Mouse (Mus musculus) midbrain, embryonic 11.5 days (tissue): ENCODE measurements around the gene Nudt16. TPM values are rescaled to one million over a fixed set of nuclear protein-coding genes. Genes with fewer than 3 reads are reported as not detected.

Experiments
- ATAC-seq: fragments of 200-750 bp; cut with Nextera tagmentation; 2 replicates; pipeline ENCODE4 v1.8.0; 2017; ENCODE audit warnings: moderate TSS enrichment, moderate library complexity; ENCODE audit not compliant: low FRiP score
- DNase-seq: peaks from one replicate; pipeline ENCODE4 v3.0.0; 2015; ENCODE audit warnings: low spot score; ENCODE audit errors: missing footprints
- H3K27ac ChIP-seq: fragments of 300-500 bp; sonication (generic); 2 replicates; pipeline ENCODE4 v1.5.1; 2014; ENCODE audit warnings: low read depth, low read length
- H3K27me3 ChIP-seq: fragments of 300-500 bp; sonication (generic); 2 replicates; pipeline ENCODE4 v1.6.1; 2014; ENCODE audit warnings: mild to moderate bottlenecking, low read length, moderate library complexity, mixed read lengths; ENCODE audit not compliant: control insufficient read depth, insufficient read depth
- H3K36me3 ChIP-seq: fragments of 300-500 bp; sonication (generic); 2 replicates; pipeline ENCODE4 v1.6.1; 2014; ENCODE audit warnings: mild to moderate bottlenecking, low read length, moderate library complexity, mixed read lengths; ENCODE audit not compliant: control insufficient read depth, insufficient read depth
- H3K4me1 ChIP-seq: fragments of 300-500 bp; sonication (generic); 2 replicates; pipeline ENCODE4 v1.6.1; 2014; ENCODE audit warnings: low read length; ENCODE audit not compliant: control insufficient read depth, insufficient read depth
- H3K4me2 ChIP-seq: fragments of 300-500 bp; sonication (generic); 2 replicates; pipeline ENCODE4 v1.6.1; 2014; ENCODE audit warnings: mild to moderate bottlenecking, moderate library complexity
- H3K4me3 ChIP-seq: fragments of 300-500 bp; sonication (generic); 2 replicates; pipeline ENCODE4 v1.5.1; 2014; ENCODE audit warnings: low read depth, low read length
- H3K9ac ChIP-seq: fragments of 300-500 bp; sonication (generic); 2 replicates; pipeline ENCODE4 v1.6.1; 2014; ENCODE audit warnings: low read length
- H3K9me3 ChIP-seq: fragments of 300-500 bp; sonication (generic); 2 replicates; pipeline ENCODE4 v1.6.1; 2016; ENCODE audit warnings: low read length; ENCODE audit not compliant: control insufficient read depth
- WGBS: fragments of 180-500 bp; shearing (Covaris S2); extraction: QIAGEN DNeasy Blood & Tissue Kit; methylation state at CpG from one replicate; pipeline ENCODE4 v1.1.7; 2014; 5-methylcytosine and 5-hydroxymethylcytosine counted together
- polyA plus RNA-seq: library from polyadenylated mRNA; unstranded; fragments of >200 nt; fragmentation: Nextera tagmentation; extraction: Ambion mirVana; gene quantifications from 2 replicates; pipeline ENCODE4 v1.2.1, GENCODE M21; 2014

Nudt16 gene
- polyA plus RNA-seq, 1 experiment from 2014 or later = 18.4 TPM

DNA sequence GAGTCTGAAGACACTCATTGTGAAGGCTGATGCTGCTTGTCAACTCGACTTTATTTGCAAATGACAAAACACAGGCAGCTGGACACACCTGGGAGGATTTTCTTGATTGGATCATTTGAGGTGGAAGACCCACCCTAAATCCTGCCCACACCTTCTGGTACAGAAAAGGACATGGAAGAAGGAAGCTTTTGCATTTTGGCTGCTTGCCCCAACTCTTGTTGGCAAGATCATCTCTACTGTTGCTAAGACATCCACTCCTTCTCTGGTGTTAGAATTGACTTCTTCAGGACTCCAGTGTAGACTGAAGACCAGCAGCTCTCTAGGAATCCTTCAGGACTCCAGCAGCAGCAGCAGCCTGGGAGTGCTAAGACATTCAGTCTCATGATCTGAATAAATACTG, 29.7 kb downstream of the Nudt16 start:
- DNase-seq (no peak), ATAC-seq (no peak)
- Histone ChIP-seq H3K4me2 (no peak overlapping the region), H3K9me3 (no peaks in the 10 kb centered on the region), H3K27me3 (no peaks in the 10 kb centered on the region), H3K4me3 (no peak overlapping the region), H3K36me3 (no peaks in the 10 kb centered on the region), H3K9ac (no peak overlapping the region), H3K27ac (no peak overlapping the region), H3K4me1 (no peaks in the 10 kb centered on the region)
- 73% methylated on average over 1 of the region's 1 CpGs for WGBS

DNA sequence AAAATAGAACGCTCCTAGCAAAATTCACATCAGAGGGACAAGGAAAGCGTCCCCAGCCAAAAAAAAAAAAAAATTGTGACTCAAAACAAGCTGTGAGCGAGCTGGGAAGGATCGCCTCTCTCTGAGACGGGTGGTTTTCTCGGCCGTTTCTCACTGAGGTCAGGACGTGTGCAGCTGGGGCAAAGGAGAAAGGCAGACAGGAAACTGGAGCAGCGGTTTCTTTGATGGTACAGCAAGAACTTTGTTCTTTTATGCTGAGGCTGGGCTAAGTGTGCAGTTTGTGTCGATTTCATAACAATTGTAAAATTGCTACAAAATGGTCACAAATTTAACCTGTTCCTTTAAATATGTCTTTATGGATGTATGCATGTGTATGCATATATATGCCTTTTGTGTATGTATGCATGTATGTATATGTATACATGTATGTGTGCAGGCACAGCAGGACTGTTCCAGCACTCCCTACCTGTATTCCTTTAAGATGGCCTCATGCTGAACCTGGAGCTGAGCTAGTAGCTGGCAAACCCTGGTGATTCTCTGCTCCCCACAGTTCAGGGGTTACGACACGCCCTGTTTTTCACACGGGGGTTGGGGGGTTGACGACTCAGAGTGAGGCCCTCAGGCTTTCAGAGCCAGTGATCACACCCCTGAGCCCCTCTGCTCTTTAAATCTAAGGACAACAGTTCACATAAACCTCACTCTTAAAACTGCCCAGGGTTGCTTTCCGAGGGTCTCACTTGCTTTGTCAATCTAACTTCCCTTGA, 30.6 kb downstream of the Nudt16 start:
- Histone ChIP-seq H3K4me2 (no peak overlapping the region), H3K36me3 (no peaks in the 10 kb centered on the region), H3K4me3 (no peak overlapping the region), H3K27me3 (no peaks in the 10 kb centered on the region), H3K9ac (no peak overlapping the region), H3K9me3 (no peaks in the 10 kb centered on the region), H3K27ac (no peak overlapping the region), H3K4me1 (no peaks in the 10 kb centered on the region)
- DNase-seq (no peak), ATAC-seq (no peak)
- 80% methylated on average over 15 of the region's 15 CpGs for WGBS

DNA sequence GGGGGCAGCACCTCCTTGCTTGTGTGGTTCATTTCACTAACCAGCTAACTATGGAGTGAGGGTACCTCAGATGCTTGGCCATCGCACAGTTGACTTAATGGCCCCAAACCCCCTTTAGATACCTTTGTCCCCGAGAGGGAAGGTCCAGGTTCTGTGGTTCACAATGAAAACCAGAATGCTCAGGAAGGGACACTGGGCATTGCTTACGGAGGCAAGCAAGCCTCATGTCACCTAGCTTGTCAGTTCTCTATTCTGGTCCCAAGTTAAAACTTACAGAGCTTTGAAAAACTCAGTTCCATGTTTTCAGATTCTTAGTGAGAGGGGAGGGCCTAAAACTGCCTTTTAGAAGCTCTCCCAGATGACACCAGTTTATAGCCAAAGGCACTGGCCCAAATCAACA, 51.4 kb downstream of the Nudt16 start:
- Histone ChIP-seq H3K4me3 (no peak overlapping the region), H3K27ac (no peak overlapping the region), H3K27me3 (no peaks in the 10 kb centered on the region), H3K4me1 (no peaks in the 10 kb centered on the region), H3K9ac (no peak overlapping the region), H3K36me3 (peaks cover 8% of the 10 kb centered on the region; the same call in 1 of the 2 replicates), H3K9me3 (no peaks in the 10 kb centered on the region), H3K4me2 (no peak overlapping the region)
- 89% methylated on average over 3 of the region's 3 CpGs for WGBS
- ATAC-seq = no peak
- DNase-seq = peak; percentile 51

Other genes starting within 250 kb of the Nudt16 start
- gene Mrpl3, start 78.6 kb downstream of the Nudt16 start, polyA plus RNA-seq = 127 and 132 TPM in 2 replicates
- not detected in 2 replicates for gene 1700080E11Rik, start 13.3 kb upstream of the Nudt16 start, polyA plus RNA-seq